Mouse (Mus musculus): ENCODE measurements around the gene Mertk. TPM values are rescaled to one million over a fixed set of nuclear protein-coding genes. Genes with fewer than 3 reads are reported as not detected.
A peak's percentile ranks its signal among the peaks of the same experiment; 100 is the strongest.
"Not testable (repeated sequence)": the region's sequence is repeated elsewhere in the genome, so short reads cannot be mapped to it uniquely, and the experiment has no call there.

Gene Mertk
- not detected in 3 replicates for total RNA-seq (2017)

- ATAC-seq (replicated peaks; ENCODE audit: insufficient number of reproducible peaks, low FRiP score, low TSS enrichment, poor library complexity, severe bottlenecking): peak; percentile 38; the same call in 1 of the 2 replicates
Observed at GRCm38 (mm10) chr2:128698693-128699181, at the start of gene Mertk. Gene Mertk (plus strand): TSS chr2:128698956.

GRCm38 (mm10) chr2:128680661-128681060 is 18.1 kb upstream of the Mertk start:
- no peak for ATAC-seq (replicated peaks; ENCODE audit: insufficient number of reproducible peaks, low FRiP score, low TSS enrichment, poor library complexity, severe bottlenecking)

- peak; percentile 95 for ATAC-seq (replicated peaks; ENCODE audit: insufficient number of reproducible peaks, low FRiP score, low TSS enrichment, poor library complexity, severe bottlenecking)
Observed at GRCm38 (mm10) chr2:128686921-128687557, 11.7 kb upstream of the Mertk start, which contains the start of gene Anapc1. Gene Anapc1 (minus strand): TSS chr2:128687391.

GRCm38 (mm10) chr2:128687558-128688120 is 11.1 kb upstream of the Mertk start:
- ATAC-seq (replicated peaks; ENCODE audit: insufficient number of reproducible peaks, low FRiP score, low TSS enrichment, poor library complexity, severe bottlenecking): no peak

GRCm38 (mm10) chr2:128692336-128692735 is 6.4 kb upstream of the Mertk start:
- no peak for ATAC-seq (replicated peaks; ENCODE audit: insufficient number of reproducible peaks, low FRiP score, low TSS enrichment, poor library complexity, severe bottlenecking)

GRCm38 (mm10) chr2:128692771-128693170 is 6.0 kb upstream of the Mertk start:
- ATAC-seq (replicated peaks; ENCODE audit: insufficient number of reproducible peaks, low FRiP score, low TSS enrichment, poor library complexity, severe bottlenecking): no peak

- ATAC-seq (replicated peaks; ENCODE audit: insufficient number of reproducible peaks, low FRiP score, low TSS enrichment, poor library complexity, severe bottlenecking): no peak
Observed at GRCm38 (mm10) chr2:128693236-128693635, 5.5 kb upstream of the Mertk start.

- not testable (repeated sequence) for ATAC-seq (replicated peaks; ENCODE audit: insufficient number of reproducible peaks, low FRiP score, low TSS enrichment, poor library complexity, severe bottlenecking)
Observed at GRCm38 (mm10) chr2:128693828-128694227, 4.9 kb upstream of the Mertk start.

- no peak for ATAC-seq (replicated peaks; ENCODE audit: insufficient number of reproducible peaks, low FRiP score, low TSS enrichment, poor library complexity, severe bottlenecking)
Observed at GRCm38 (mm10) chr2:128694548-128694947, 4.2 kb upstream of the Mertk start.

- no peak for ATAC-seq (replicated peaks; ENCODE audit: insufficient number of reproducible peaks, low FRiP score, low TSS enrichment, poor library complexity, severe bottlenecking)
Observed at GRCm38 (mm10) chr2:128696426-128696825, 2.3 kb upstream of the Mertk start.

GRCm38 (mm10) chr2:128697047-128697446 is 1.7 kb upstream of the Mertk start:
- ATAC-seq (replicated peaks; ENCODE audit: insufficient number of reproducible peaks, low FRiP score, low TSS enrichment, poor library complexity, severe bottlenecking): no peak

GRCm38 (mm10) chr2:128697566-128697965 is 1.2 kb upstream of the Mertk start:
- no peak for ATAC-seq (replicated peaks; ENCODE audit: insufficient number of reproducible peaks, low FRiP score, low TSS enrichment, poor library complexity, severe bottlenecking)

GRCm38 (mm10) chr2:128698140-128698692 is 540 bp upstream of the Mertk start:
- ATAC-seq (replicated peaks; ENCODE audit: insufficient number of reproducible peaks, low FRiP score, low TSS enrichment, poor library complexity, severe bottlenecking): peak; percentile 81

- ATAC-seq (replicated peaks; ENCODE audit: insufficient number of reproducible peaks, low FRiP score, low TSS enrichment, poor library complexity, severe bottlenecking): no peak
Observed at GRCm38 (mm10) chr2:128699201-128699885, 587 bp downstream of the Mertk start.

GRCm38 (mm10) chr2:128704474-128704873 is 5.7 kb downstream of the Mertk start:
- no peak for ATAC-seq (replicated peaks; ENCODE audit: insufficient number of reproducible peaks, low FRiP score, low TSS enrichment, poor library complexity, severe bottlenecking)

- ATAC-seq (replicated peaks; ENCODE audit: insufficient number of reproducible peaks, low FRiP score, low TSS enrichment, poor library complexity, severe bottlenecking): no peak
Observed at GRCm38 (mm10) chr2:128709264-128709663, 10.5 kb downstream of the Mertk start.

GRCm38 (mm10) chr2:128710609-128711008 is 11.9 kb downstream of the Mertk start:
- no peak for ATAC-seq (replicated peaks; ENCODE audit: insufficient number of reproducible peaks, low FRiP score, low TSS enrichment, poor library complexity, severe bottlenecking)

- ATAC-seq (replicated peaks; ENCODE audit: insufficient number of reproducible peaks, low FRiP score, low TSS enrichment, poor library complexity, severe bottlenecking): no peak
Observed at GRCm38 (mm10) chr2:128712940-128713339, 14.2 kb downstream of the Mertk start.

GRCm38 (mm10) chr2:128713548-128714003 is 14.8 kb downstream of the Mertk start:
- ATAC-seq (replicated peaks; ENCODE audit: insufficient number of reproducible peaks, low FRiP score, low TSS enrichment, poor library complexity, severe bottlenecking): no peak
